Comparison of ENCODE assay signal across 27 mouse cellular contexts in genomic region chr8:120478754-120479153, GRCm38 (mm10).
DNase-seq lines count a peak whose midpoint lies in the region; ATAC-seq lines count a peak whose summit lies in the region.
"Had no signal": no experiment of that assay in that cellular context is flagged by ENCODE, and none has a peak within 500 bp of the region (broad histone marks: within the 10 kb centered on the region; RNA-seq: fewer than 3 reads in every experiment).

No protein-coding gene starts in this region.

- H3K9ac ChIP-seq in midbrain, embryonic 11.5 days (ENCODE audit: low read length) = no peak overlapping the region
- no peak overlapping the region for H3K9ac ChIP-seq in liver, embryonic 15.5 days
- H3K9ac ChIP-seq: forebrain, embryonic 12.5 days; heart, embryonic 15.5 days; kidney, embryonic 15.5 days; limb, embryonic 13.5 days; lung, embryonic 14.5 days; midbrain, embryonic 13.5 days; neural tube, embryonic 15.5 days; stomach, embryonic 15.5 days had no signal

- H3K4me1 ChIP-seq in heart, embryonic 10.5 days = peaks cover 72% of the 10 kb centered on the region
- H3K4me1 ChIP-seq in midbrain, embryonic 10.5 days = peaks cover 81% of the 10 kb centered on the region
- peaks cover 36% of the 10 kb centered on the region for H3K4me1 ChIP-seq in midbrain, embryonic 11.5 days (ENCODE audit: control insufficient read depth, insufficient read depth, low read length)
- peaks cover 98% of the 10 kb centered on the region for H3K4me1 ChIP-seq in liver, embryonic 15.5 days (replicated peaks)

- DNase-seq in heart, embryonic 10.5 days (ENCODE audit: low spot score) = no peak
- no peak for DNase-seq in heart, adult 11 months
- no peak for DNase-seq in midbrain, embryonic 10.5 days (ENCODE audit: low spot score)
- no peak for DNase-seq in midbrain, embryonic 11.5 days (ENCODE audit: low spot score, missing footprints)
- DNase-seq in urinary bladder, adult 18-20 months (ENCODE audit: low spot score in 2 of 2) = no peak
- DNase-seq in frontal cortex, postnatal 25 days (ENCODE audit: low spot score in 2 of 2) = no peak
- DNase-seq: adrenal gland, postnatal 14 days; cerebellum, adult 11 months; cerebellum, adult 9-11 months; kidney, adult 18-20 months; kidney, postnatal 25 days; lung, embryonic 14.5 days; lung, postnatal 14 days; retina, postnatal 1 day; right cerebral cortex, postnatal 14 days; thymus, postnatal 25 days had no signal

- ATAC-seq in midbrain, embryonic 11.5 days (ENCODE audit: low FRiP score) = no peak
- ATAC-seq in granulocyte monocyte progenitor cell, adult 5-6 weeks (replicated peaks; ENCODE audit: poor library complexity, severe bottlenecking) = peak; percentile 53
- no peak for ATAC-seq in liver, embryonic 15.5 days (ENCODE audit: insufficient read depth)
- ATAC-seq: hindbrain, embryonic 16.5 days; midbrain, embryonic 13.5 days had no signal

- no peaks in the 10 kb centered on the region for H3K9me3 ChIP-seq in heart, embryonic 10.5 days
- no peaks in the 10 kb centered on the region for H3K9me3 ChIP-seq in midbrain, embryonic 10.5 days (replicated peaks)
- H3K9me3 ChIP-seq in midbrain, embryonic 11.5 days (ENCODE audit: control insufficient read depth, low read length) = no peaks in the 10 kb centered on the region
- H3K9me3 ChIP-seq in liver, embryonic 15.5 days (replicated peaks) = no peaks in the 10 kb centered on the region
- H3K9me3 ChIP-seq: forebrain, embryonic 12.5 days; heart, embryonic 15.5 days; kidney, embryonic 15.5 days; limb, embryonic 13.5 days; midbrain, embryonic 13.5 days; neural tube, embryonic 15.5 days; stomach, embryonic 15.5 days had no signal

- WGBS in heart, embryonic 10.5 days = 85% methylated on average over 11 of the region's 11 CpGs
- 89% methylated on average over 11 of the region's 11 CpGs for WGBS in midbrain, embryonic 10.5 days
- WGBS in midbrain, embryonic 11.5 days = 90% methylated on average over 11 of the region's 11 CpGs
- WGBS in liver, embryonic 15.5 days (ENCODE audit: insufficient replicate concordance) = 78% methylated on average over 11 of the region's 11 CpGs

- H3K36me3 ChIP-seq in heart, embryonic 10.5 days = no peaks in the 10 kb centered on the region
- H3K36me3 ChIP-seq in midbrain, embryonic 10.5 days = no peaks in the 10 kb centered on the region
- no peaks in the 10 kb centered on the region for H3K36me3 ChIP-seq in midbrain, embryonic 11.5 days (ENCODE audit: control insufficient read depth, insufficient read depth, low read length)
- no peaks in the 10 kb centered on the region for H3K36me3 ChIP-seq in liver, embryonic 15.5 days (replicated peaks)
- H3K36me3 ChIP-seq: forebrain, embryonic 12.5 days; heart, embryonic 15.5 days; kidney, embryonic 15.5 days; limb, embryonic 13.5 days; midbrain, embryonic 13.5 days; neural tube, embryonic 15.5 days; stomach, embryonic 15.5 days had no signal

- peaks cover 6% of the 10 kb centered on the region; the same call in 1 of the 2 replicates for H3K27me3 ChIP-seq in heart, embryonic 10.5 days (ENCODE audit: insufficient read depth, poor library complexity, severe bottlenecking)
- peaks cover 46% of the 10 kb centered on the region for H3K27me3 ChIP-seq in midbrain, embryonic 10.5 days (ENCODE audit: low read depth, poor library complexity, severe bottlenecking)
- H3K27me3 ChIP-seq in midbrain, embryonic 11.5 days (ENCODE audit: control insufficient read depth, insufficient read depth, low read length) = no peaks in the 10 kb centered on the region; the same call in 1 of the 2 replicates
- no peaks in the 10 kb centered on the region for H3K27me3 ChIP-seq in liver, embryonic 15.5 days
- H3K27me3 ChIP-seq: heart, embryonic 15.5 days; midbrain, embryonic 13.5 days; neural tube, embryonic 15.5 days; stomach, embryonic 15.5 days had no signal

- H3K27ac ChIP-seq in heart, embryonic 10.5 days = peak overlapping the region; percentile 59
- peak overlapping the region; percentile 9; the same call in 1 of the 2 replicates for H3K27ac ChIP-seq in midbrain, embryonic 10.5 days (replicated peaks)
- no peak overlapping the region for H3K27ac ChIP-seq in midbrain, embryonic 11.5 days (ENCODE audit: low read depth, low read length)
- peak overlapping the region; percentile 56; the same call in 1 of the 2 replicates for H3K27ac ChIP-seq in liver, embryonic 15.5 days (replicated peaks)
- H3K27ac ChIP-seq: forebrain, embryonic 12.5 days; heart, embryonic 15.5 days; kidney, embryonic 15.5 days; limb, embryonic 13.5 days; neural tube, embryonic 15.5 days; stomach, embryonic 15.5 days had no signal

- no peak overlapping the region for H3K4me2 ChIP-seq in midbrain, embryonic 11.5 days
- no peak overlapping the region for H3K4me2 ChIP-seq in liver, embryonic 15.5 days
- H3K4me2 ChIP-seq: forebrain, embryonic 12.5 days; heart, embryonic 15.5 days; kidney, embryonic 15.5 days; limb, embryonic 13.5 days; lung, embryonic 14.5 days; midbrain, embryonic 13.5 days; neural tube, embryonic 15.5 days; stomach, embryonic 15.5 days had no signal

- H3K4me3 ChIP-seq in heart, embryonic 10.5 days = no peak overlapping the region
- no peak overlapping the region for H3K4me3 ChIP-seq in midbrain, embryonic 10.5 days
- no peak overlapping the region for H3K4me3 ChIP-seq in midbrain, embryonic 11.5 days (ENCODE audit: low read depth, low read length)
- no peak overlapping the region for H3K4me3 ChIP-seq in liver, embryonic 15.5 days (replicated peaks)
- H3K4me3 ChIP-seq: erythroblast, embryonic 14.5 days; forebrain, embryonic 12.5 days; heart, embryonic 15.5 days; kidney, embryonic 15.5 days; limb, embryonic 13.5 days; midbrain, embryonic 13.5 days; neural tube, embryonic 15.5 days; stomach, embryonic 15.5 days had no signal
